Comparison of ENCODE assay signal across 8 mouse cellular contexts in the genomic region with DNA sequence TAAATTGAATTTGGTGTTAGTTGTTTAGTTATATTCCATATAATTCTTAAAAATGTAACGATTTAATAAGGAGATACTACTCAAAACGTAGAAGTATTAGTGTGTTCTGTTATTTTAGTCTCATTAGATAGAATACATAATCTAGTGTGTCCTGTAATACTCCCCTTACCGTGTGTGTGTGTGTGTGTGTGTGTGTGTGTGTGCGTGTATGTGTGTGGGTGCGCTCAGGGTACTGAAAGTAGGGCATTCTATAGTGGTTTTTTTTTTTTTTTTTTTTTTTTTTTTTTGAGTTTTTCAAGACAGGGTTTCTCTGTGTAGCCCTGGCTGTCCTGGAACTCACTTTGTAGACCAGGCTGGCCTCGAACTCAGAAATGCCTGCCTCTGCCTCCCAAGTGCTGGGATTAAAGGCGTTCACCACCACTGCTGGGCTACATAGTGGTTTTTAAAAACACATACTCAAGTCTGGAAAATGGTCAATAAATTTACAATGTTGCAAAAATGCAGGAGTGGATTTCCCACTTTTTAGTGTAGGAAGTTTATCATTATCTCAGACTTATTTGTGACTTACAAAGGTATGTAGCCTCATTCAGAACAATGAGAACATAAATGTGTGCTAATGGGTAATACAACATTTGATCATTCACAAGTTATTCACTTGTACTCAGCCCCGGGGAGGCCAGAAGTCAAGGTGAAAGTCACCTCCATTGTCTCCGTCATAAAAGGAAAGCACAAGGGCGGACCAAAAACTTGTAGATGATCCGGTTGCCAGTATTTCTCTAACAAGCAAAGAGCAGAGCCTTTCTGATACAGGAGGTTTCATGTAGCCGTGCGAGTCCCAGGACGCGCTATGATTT. TPM values are rescaled to one million over a fixed set of nuclear protein-coding genes. Genes with fewer than 3 reads are reported as not detected.
DNase-seq lines count a peak whose midpoint lies in the region; ATAC-seq lines count a peak whose summit lies in the region.

No protein-coding gene starts in this region.

- WGBS in heart, embryonic 13.5 days, result 64% methylated on average over 15 of the region's 15 CpGs
- WGBS in forebrain, embryonic 14.5 days, result 64% methylated on average over 15 of the region's 15 CpGs
- WGBS in liver, embryonic 15.5 days (ENCODE audit: insufficient replicate concordance), result 41% methylated on average over 15 of the region's 15 CpGs

- peaks cover 6% of the 10 kb centered on the region; the same call in 1 of the 2 replicates for H3K36me3 ChIP-seq in heart, embryonic 13.5 days
- no peaks in the 10 kb centered on the region for H3K36me3 ChIP-seq in forebrain, embryonic 14.5 days (ENCODE audit: control insufficient read depth, insufficient read depth, low read length)
- 0 out of 2 replicates have a peak, but pooled peaks cover 2% of the 10 kb centered on the region for H3K36me3 ChIP-seq in liver, embryonic 15.5 days (replicated peaks)

- no peak for DNase-seq in heart, adult 18-20 months
- peak; percentile 69 for DNase-seq in ES-CJ7 (ENCODE audit: low read depth, low spot score)
- no peak for DNase-seq in forebrain, embryonic 14.5 days (ENCODE audit: low spot score)
- no peak for DNase-seq in urinary bladder, postnatal 14 days (ENCODE audit: low spot score)
- DNase-seq in spleen, postnatal 4 days (ENCODE audit: low spot score in 2 of 2), result no peak
- no peak for DNase-seq in right cerebral cortex, postnatal 14 days

- no peaks in the 10 kb centered on the region for H3K27me3 ChIP-seq in heart, embryonic 13.5 days (replicated peaks)
- no peaks in the 10 kb centered on the region for H3K27me3 ChIP-seq in forebrain, embryonic 14.5 days (replicated peaks; ENCODE audit: control insufficient read depth, insufficient read depth, low read length)
- no peaks in the 10 kb centered on the region for H3K27me3 ChIP-seq in liver, embryonic 15.5 days

- H3K27ac ChIP-seq in heart, embryonic 13.5 days (replicated peaks), result peak overlapping the region; percentile 84; the same call in 1 of the 2 replicates
- no peak overlapping the region for H3K27ac ChIP-seq in forebrain, embryonic 14.5 days (ENCODE audit: low read depth, low read length)
- H3K27ac ChIP-seq in liver, embryonic 15.5 days (replicated peaks), result peak overlapping the region; percentile 96; the same call in 1 of the 2 replicates

- peaks cover 38% of the 10 kb centered on the region for H3K4me1 ChIP-seq in heart, embryonic 13.5 days
- H3K4me1 ChIP-seq in forebrain, embryonic 14.5 days (ENCODE audit: control insufficient read depth, insufficient read depth, low read length), result peaks cover 18% of the 10 kb centered on the region
- H3K4me1 ChIP-seq in liver, embryonic 15.5 days (replicated peaks), result peaks cover 45% of the 10 kb centered on the region

- peak overlapping the region; percentile 92 for H3K4me2 ChIP-seq in heart, embryonic 13.5 days
- peak overlapping the region; percentile 88 for H3K4me2 ChIP-seq in forebrain, embryonic 14.5 days (ENCODE audit: low read length)
- H3K4me2 ChIP-seq in liver, embryonic 15.5 days, result peak overlapping the region; percentile 88

- H3K9me3 ChIP-seq in heart, embryonic 13.5 days, result no peaks in the 10 kb centered on the region
- no peaks in the 10 kb centered on the region for H3K9me3 ChIP-seq in forebrain, embryonic 14.5 days (replicated peaks; ENCODE audit: control insufficient read depth, low read length)
- H3K9me3 ChIP-seq in liver, embryonic 15.5 days (replicated peaks), result no peaks in the 10 kb centered on the region

- H3K9ac ChIP-seq in heart, embryonic 13.5 days, result peak overlapping the region; percentile 97; the same call in 1 of the 2 replicates
- H3K9ac ChIP-seq in forebrain, embryonic 14.5 days (ENCODE audit: low read length), result peak overlapping the region; percentile 90
- H3K9ac ChIP-seq in liver, embryonic 15.5 days, result peak overlapping the region; percentile 93

- no peak for ATAC-seq in heart, embryonic 13.5 days (ENCODE audit: extremely low read depth, insufficient number of reproducible peaks, low FRiP score, low TSS enrichment)
- ATAC-seq in forebrain, embryonic 14.5 days, result no peak
- ATAC-seq in liver, embryonic 15.5 days (ENCODE audit: insufficient read depth), result no peak

- H3K4me3 ChIP-seq in heart, embryonic 13.5 days, result peak overlapping the region; percentile 93
- H3K4me3 ChIP-seq in forebrain, embryonic 14.5 days (ENCODE audit: low read depth, low read length), result no peak overlapping the region
- peak overlapping the region; percentile 93 for H3K4me3 ChIP-seq in liver, embryonic 15.5 days (replicated peaks)

RNA-seq across cellular contexts. Expression of gene Etnk1, which starts 1.4 kb away (rescaled TPM):
- 11.0 and 12.0 TPM in 2 replicates for polyA plus RNA-seq in heart, embryonic 13.5 days (2015; fragmentation: Nextera tagmentation; extraction: Ambion mirVana)
- total RNA-seq in heart, adult 18-20 months (2021), result 10 to 100 TPM; 29.8 to 30.8 TPM
- polyA plus RNA-seq in forebrain, embryonic 14.5 days (2014; fragmentation: Nextera tagmentation; extraction: Ambion mirVana), result 23.5 and 35.9 TPM in 2 replicates
- polyA plus RNA-seq in liver, embryonic 15.5 days (2015; fragmentation: Nextera tagmentation; extraction: Ambion mirVana), result 7.4 and 8.9 TPM in 2 replicates
